Mouse (Mus musculus) telencephalon, adult 2 months (tissue): ENCODE measurements around the gene Tmed9.
"Not testable (repeated sequence)": the region's sequence is repeated elsewhere in the genome, so short reads cannot be mapped to it uniquely, and the experiment has no call there.

Source experiments
- DNase-seq: peaks from one replicate; pipeline ENCODE4 v3.0.0-alpha.2; 2011; ENCODE audit warnings: low read depth, low spot score

Gene Tmed9

DNA sequence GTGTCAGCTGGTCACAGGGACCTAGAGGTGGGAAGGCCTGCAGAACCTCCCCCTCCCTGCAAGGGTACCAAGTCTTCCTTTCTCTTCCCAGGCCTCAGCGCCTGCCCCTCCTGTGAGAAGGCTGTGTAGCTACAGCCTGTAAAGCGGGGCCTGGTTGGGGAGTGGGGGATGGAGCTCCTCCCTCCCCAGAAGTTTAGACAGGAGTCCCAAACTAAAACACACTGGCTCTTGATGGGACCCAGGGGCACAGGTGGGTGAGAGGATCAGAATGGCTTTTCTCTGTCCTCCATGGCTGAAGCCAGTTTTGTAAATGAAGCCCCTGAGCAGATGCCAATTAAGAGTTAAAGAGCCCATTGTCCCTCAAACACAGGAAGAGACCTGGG lies 34.1 kb downstream of the Tmed9 start:
- no peak for DNase-seq

DNA sequence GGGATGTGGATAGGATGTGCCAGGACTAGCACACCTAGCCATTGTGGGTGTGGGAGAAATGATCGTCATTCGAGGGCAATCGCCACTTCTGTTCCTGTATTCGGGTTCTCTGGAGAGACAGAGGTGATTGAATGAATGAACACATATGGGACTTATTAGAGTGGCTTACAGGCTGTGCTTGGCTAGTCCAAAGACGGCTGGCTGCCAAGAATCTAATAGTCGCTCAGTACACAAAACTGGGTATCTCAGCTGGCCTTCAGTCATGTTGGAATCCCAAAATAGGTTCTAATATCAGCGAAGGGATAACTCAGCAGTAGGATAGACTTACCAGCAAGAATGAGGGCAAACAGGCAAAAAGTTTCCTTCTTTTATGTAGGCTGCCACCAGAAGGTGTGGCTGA lies 38.5 kb downstream of the Tmed9 start:
- no peak for DNase-seq

DNA sequence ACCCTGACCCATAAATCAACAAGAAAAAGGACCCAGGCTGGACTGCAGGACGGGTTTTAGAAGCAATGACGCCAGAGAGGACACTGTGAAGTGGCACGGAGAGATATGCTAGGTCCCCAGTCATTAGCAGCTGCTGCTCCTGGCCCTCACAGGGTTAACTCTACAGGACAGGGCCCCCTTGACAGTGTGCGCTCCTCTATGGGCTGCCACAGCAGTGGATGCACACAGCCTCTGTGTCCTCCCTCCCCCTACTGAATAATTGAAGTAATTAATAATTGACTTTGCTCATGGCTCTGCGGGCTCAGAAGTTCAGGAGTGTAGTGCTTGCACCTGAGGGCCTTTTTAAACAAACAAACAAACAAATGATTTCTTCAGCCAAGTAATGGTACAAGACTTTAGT lies 39.9 kb downstream of the Tmed9 start:
- DNase-seq, result no peak

DNA sequence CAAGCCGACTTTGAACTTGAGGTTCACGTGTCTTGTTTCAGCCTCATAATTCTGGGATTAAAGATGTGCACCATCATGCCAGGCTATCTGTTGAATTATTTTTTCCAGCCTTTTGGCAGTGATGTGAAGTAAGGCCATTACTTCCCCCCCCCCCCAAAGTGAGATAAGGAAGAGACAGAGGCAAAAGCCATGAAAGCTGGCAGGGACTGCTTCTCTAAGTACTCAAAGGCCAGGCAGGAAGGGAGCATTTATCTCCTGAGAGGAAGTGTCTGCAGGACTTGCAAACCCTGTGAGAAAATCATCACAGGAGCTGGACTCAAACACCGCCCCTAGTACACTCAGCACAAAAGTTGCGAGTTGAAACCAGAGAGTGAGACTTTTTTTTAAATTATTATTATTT lies 45.8 kb downstream of the Tmed9 start:
- no peak for DNase-seq

DNA sequence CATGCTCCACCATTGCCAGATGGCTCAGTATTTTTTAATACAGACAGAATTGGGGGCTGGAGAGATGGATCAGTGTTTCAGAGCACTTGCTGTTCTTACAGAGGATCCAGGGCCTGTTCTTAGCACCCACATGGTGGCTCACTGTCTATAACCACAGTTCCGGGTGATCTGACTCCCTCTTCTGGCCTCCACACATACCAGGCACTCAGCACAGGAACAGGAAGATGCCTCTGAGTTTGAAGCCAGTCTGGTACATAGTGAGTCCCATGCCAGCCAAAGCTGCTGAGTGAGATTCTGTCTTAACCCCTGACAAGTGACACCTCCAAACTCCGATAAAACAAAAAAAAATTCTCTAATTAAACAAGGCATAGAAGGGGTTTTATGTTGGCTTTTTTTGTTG lies 46.7 kb downstream of the Tmed9 start:
- DNase-seq, result no peak

DNA sequence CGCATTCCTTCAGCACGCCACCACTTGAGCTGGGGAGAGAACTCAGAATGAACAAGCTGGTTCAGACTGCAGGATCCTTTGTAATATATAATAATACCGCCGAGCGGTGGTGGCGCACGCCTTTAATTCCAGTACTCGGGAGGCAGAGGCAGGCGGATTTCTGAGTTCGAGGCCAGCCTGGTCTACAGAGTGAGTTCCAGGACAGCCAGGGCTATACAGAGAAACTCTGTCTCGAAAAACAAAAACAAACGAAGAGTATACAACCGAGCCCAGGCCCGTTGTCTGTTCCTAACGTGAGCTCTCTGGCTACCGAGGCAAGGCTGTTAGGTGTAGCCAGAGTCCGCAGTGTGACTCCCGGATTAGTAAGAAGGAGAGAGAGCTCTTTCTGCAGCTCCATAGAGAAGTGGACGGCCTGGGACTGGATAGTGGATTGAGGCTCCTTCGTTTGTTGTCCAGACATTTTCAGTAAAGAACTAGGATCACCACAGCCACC lies 48.7 kb downstream of the Tmed9 start:
- DNase-seq, result not testable (repeated sequence)

DNA sequence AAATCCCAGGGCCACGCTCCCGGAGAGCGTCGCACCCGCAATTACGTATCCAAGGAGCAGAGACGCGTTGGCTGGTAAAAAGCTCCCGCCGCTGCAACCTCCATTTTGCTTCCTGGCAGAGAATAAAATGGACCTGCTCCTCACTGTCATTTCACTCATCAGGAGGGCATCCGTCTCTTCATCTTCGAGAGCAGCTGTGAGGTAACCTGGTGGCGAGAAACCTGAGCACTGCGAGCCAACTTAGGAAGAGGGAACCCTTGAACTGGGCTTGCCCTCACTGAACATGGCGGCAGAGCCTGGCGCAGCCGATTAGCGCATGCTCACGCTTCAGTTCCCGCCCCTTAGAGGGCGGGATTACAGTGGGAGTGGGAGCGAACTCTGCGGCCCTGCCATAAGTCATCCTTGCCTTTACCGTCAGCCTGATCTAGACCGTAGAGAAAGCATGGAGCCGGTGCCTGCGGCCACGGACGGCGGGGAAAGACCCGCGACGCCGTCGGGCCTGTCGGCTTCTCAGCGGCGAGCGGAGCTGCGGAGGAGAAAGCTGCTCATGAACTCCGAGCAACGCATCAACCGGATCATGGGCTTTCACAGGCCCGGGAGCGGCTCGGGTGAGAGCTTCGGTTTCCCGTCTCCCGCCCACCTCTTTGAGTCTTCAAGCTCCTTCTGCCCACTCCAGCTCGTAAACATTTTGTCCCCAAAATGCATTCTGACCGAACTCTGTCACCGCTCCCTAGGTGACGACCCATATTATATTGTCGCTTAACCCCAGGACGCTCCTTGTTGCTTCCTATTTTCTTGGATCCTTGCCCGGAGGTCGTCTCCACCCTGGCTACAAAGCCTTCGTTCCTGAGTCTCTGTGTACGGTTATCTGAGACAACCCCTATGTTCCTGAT lies 49.4 kb downstream of the Tmed9 start, which contains the start of gene Caml:
Gene Caml (plus strand): TSS at position 357 of the 893 bp plus-strand sequence.
- DNase-seq, result peak; percentile 93

DNA sequence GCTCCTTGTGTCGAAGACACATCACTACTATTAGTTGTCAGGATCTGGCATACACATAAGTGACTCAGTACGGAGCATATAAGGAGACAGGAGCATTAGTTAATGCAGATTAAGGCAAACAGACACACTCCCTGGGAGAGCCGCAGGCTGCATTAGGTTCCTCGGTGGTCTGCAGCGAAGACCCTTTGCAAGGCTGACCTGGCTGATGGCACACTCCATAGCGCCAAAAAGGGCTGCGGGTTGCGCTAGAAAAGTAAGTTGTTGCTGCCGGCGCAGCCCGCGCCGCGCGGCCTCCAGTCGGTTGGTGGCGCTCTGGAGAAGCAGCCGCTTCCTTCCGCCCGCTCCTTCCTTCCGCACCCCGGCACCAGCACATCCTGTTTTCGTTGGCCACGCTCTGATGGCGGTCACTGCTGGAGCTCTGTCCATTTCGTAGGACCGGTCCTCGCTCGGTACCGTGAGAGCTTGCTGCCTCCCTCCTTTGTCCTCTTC lies 61.2 kb downstream of the Tmed9 start, which contains the start of gene Ddx46:
Gene Ddx46 (plus strand): TSS at position 389 of the 489 bp plus-strand sequence.
- peak; percentile 85 for DNase-seq

DNA sequence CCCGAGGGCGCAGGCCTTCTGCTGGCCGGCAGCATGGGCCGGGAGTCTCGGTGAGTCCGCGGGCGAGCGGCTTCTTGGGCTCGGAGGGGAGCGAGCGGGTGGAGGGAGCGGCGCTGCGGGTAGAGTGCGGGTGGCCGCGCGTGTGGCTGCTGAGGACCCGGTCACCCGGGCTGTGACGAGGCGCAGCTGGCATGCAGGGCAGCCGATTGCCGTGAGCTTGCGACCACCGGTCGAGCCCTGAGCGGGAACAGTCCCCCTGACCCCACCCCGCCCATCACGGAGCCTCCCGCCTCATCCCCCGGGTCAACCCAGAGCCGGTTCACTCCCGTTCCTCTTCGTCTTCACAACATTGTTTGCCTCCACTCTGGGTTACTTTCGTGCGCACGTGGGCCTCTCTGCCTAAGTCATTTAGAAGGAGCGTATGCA lies 61.6 kb downstream of the Tmed9 start:
- DNase-seq, result no peak

DNA sequence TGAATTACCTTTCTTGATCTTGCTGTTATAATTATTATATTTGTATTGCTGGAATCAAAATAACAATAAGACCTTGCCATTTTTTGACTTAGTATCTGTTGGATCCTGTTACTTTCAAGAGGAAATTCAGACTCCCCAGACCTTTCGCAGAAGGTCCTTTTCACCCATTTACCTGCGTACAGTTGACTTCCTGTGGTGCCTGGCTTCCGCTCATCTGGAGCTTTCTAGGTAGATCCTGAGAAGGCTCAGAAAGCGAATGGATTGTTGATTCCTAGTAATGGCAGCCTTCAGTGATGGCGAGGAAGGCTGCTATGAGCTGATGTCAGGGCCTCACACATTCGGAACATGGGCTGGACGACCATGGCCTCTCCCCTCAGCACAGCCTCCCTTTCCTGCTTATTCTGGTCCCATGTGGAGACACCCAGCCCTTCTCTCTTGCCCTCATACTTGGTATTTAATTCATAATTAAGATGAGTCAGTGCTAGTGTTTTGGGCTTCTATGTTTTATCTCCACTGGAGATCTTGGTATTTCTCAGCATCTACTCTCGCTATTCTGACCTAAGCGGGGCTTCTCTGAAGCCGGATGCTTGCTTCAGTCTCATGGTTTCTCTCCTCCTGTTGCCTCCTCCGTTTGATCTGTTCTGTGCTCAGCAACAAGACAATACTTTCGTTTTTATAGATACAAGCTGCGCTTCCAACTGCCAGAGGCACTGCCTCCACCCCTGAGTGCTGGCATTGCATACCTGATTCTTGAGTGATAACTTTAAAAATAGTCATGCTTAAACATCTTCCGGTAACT lies 62.9 kb downstream of the Tmed9 start:
- no peak for DNase-seq

DNA sequence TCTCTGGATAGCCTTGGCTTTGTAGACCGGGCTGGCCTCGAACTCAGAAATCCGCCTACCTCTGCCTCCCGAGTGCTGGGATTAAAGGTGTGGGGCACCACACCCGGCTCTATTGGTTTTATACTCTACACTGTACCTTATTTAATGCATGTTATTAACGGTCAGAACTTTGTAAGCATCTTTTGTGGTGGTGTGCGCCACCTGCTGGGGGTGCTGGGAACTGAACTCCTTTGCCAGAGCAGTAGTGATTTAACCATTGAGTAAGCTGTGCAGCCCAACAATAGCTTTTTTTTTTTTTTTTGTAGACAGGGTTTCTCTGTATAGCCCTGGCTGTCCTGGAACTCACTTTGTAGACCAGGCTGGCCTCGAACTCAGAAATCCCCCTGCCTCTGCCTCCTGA lies 66.9 kb downstream of the Tmed9 start:
- not testable (repeated sequence) for DNase-seq

DNA sequence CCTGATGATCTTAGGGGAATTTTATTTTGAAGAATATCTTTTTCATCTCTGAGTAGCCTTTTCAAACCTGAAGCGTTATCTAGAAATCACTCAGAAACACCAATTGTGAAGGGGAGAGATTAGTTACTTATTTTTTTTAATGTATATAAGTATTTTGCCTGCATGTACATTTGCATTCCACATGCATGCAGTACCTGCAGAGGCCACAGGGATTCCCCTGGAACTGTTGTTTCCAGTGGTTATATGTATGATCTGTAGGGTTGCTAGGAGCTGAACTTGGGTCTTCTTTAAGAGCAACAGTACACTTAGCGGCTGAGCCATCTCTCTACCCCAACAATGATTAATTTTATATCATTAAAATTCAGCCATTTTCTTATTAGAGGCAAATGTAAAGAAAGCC lies 71.0 kb downstream of the Tmed9 start:
- no peak for DNase-seq
